Mouse (Mus musculus): ENCODE measurements around the gene Tbc1d1. TPM values are rescaled to one million over a fixed set of nuclear protein-coding genes. Genes with fewer than 3 reads are reported as not detected.
A peak's percentile ranks its signal among the peaks of the same experiment; 100 is the strongest.

The Tbc1d1 gene
- total and polyA plus RNA-seq, 2 experiments, result 2.2 to 8.1 TPM

DNA sequence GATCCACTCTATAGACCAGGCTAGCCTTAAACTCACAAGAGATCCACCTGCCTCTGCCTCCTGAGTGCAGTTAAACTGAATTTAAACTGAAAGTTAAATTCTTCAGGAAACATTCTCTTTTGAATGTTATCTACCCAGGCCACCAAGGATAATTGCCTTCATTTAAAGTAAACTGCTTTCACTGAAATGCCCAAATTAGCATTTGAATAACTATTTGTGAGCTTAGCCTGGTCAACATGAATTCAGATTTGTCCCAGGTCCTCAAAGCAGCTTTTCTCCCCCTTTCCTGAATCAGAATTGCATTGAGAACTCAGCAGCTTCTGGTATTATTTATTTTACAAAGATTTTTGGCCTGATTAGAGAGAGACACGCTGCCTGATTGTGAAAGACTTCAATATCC is 38.9 kb upstream of the Tbc1d1 start:
- Histone ChIP-seq H3K27ac (replicated peaks; ENCODE audit: insufficient read depth, low read depth, low read length) (no peak overlapping the region), H3K9ac (ENCODE audit: low read depth, low read length) (no peak overlapping the region), H3K79me2 (ENCODE audit: control insufficient read depth, insufficient read depth, low read length) (no peaks in the 10 kb centered on the region), H3K4me3 (ENCODE audit: insufficient read depth, low read depth, low read length) (no peak overlapping the region), H3K27me3 (ENCODE audit: control insufficient read depth, insufficient read depth, low read length) (no peaks in the 10 kb centered on the region), H3K36me3 (ENCODE audit: control insufficient read depth, insufficient read depth, low read length) (peaks cover 5% of the 10 kb centered on the region; the same call in 1 of the 2 replicates), H3K4me1 (ENCODE audit: control insufficient read depth, insufficient read depth, low read length) (no peaks in the 10 kb centered on the region)
- 58% methylated on average over 1 of the region's 1 CpGs for WGBS
- no peak for DNase-seq (ENCODE audit: extremely low read depth, low read depth, low spot score)
- no peak for TF ChIP-seq POLR2A (IDR thresholded peaks at IDR 0.05; ENCODE audit: extremely low read depth, insufficient read depth, low read length)
- TF ChIP-seq CTCF (IDR thresholded peaks at IDR 0.05; ENCODE audit: low read depth, low read length), result no peak

DNA sequence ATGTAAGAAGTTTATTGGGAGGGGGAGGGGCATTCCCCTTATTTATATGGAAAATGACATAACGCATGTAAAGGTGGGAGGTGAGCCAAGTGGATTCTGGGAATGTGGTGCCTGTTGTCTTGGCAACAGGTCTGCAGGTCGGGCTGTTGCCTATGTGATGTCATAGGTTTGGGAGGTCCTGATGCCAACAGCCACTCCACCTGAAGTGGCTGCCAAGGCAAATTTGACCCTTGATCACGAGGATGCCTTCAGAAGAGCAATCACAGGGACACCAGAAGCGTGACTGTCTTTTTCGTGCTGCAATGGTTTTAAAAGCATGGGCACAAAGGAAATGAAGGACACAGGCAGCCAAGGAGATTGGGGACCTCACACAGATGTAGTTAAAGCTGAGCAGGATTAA is 30.3 kb upstream of the Tbc1d1 start:
- no peaks in the 10 kb centered on the region for H3K36me3 ChIP-seq (ENCODE audit: control insufficient read depth, insufficient read depth, low read length)
- H3K9ac ChIP-seq (ENCODE audit: low read depth, low read length), result no peak overlapping the region
- TF ChIP-seq CTCF (IDR thresholded peaks at IDR 0.05; ENCODE audit: low read depth, low read length), result no peak
- no peak overlapping the region for H3K27ac ChIP-seq (replicated peaks; ENCODE audit: insufficient read depth, low read depth, low read length)
- H3K4me1 ChIP-seq (ENCODE audit: control insufficient read depth, insufficient read depth, low read length), result peaks cover 2% of the 10 kb centered on the region
- no peaks in the 10 kb centered on the region for H3K27me3 ChIP-seq (ENCODE audit: control insufficient read depth, insufficient read depth, low read length)
- no peaks in the 10 kb centered on the region for H3K79me2 ChIP-seq (ENCODE audit: control insufficient read depth, insufficient read depth, low read length)
- WGBS, result 20% methylated on average over 5 of the region's 5 CpGs
- DNase-seq (ENCODE audit: extremely low read depth, low read depth, low spot score), result peak; percentile 85
- H3K4me3 ChIP-seq (ENCODE audit: insufficient read depth, low read depth, low read length), result no peak overlapping the region

DNA sequence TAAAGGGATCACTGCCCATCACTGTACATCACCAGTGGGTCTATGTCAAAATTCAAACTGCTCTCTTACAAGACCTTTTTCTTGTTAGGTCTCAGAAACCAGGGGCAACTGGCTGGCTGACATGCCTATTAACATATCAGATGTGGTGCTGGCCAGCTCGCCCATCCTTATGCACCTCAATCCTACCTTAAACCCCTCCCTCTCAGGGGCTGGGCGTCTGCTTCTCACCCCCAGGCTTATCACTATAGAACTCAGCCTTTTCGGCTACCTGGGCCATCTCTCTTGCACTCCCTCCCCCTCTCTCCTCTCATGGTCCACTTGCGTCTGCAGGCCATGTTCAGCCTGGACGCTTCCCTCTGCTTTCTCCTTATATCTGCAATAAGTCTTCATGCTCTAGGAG is 24.6 kb upstream of the Tbc1d1 start:
- Histone ChIP-seq H3K27me3 (ENCODE audit: control insufficient read depth, insufficient read depth, low read length) (no peaks in the 10 kb centered on the region), H3K27ac (replicated peaks; ENCODE audit: insufficient read depth, low read depth, low read length) (no peak overlapping the region), H3K36me3 (ENCODE audit: control insufficient read depth, insufficient read depth, low read length) (no peaks in the 10 kb centered on the region), H3K79me2 (ENCODE audit: control insufficient read depth, insufficient read depth, low read length) (no peaks in the 10 kb centered on the region), H3K4me3 (ENCODE audit: insufficient read depth, low read depth, low read length) (no peak overlapping the region), H3K9ac (ENCODE audit: low read depth, low read length) (no peak overlapping the region), H3K4me1 (ENCODE audit: control insufficient read depth, insufficient read depth, low read length) (no peaks in the 10 kb centered on the region)
- no peak for DNase-seq (ENCODE audit: extremely low read depth, low read depth, low spot score)
- 85% methylated on average over 5 of the region's 5 CpGs for WGBS
- TF ChIP-seq POLR2A (IDR thresholded peaks at IDR 0.05; ENCODE audit: extremely low read depth, insufficient read depth, low read length), result no peak
- TF ChIP-seq CTCF (IDR thresholded peaks at IDR 0.05; ENCODE audit: low read depth, low read length), result no peak

DNA sequence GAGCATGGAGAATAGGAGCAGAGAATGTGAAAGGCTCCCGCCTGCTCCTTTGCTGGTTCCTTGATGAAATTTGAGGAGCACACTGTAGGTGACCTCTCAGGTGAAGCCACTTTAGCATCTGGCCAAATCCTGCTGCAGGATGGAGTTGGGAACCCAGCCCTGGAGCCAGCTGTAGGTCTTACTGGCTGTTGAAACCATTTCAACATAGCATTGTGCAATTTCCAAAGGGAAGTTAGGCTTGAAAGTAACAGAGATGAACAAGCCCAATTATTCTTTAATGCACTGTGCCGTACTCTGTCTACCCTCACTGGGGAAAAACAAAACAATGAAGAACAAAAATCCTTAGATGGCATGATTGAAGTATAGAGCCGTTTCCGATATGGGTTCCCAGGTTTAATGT is 22.2 kb upstream of the Tbc1d1 start:
- no peaks in the 10 kb centered on the region for H3K27me3 ChIP-seq (ENCODE audit: control insufficient read depth, insufficient read depth, low read length)
- no peaks in the 10 kb centered on the region for H3K4me1 ChIP-seq (ENCODE audit: control insufficient read depth, insufficient read depth, low read length)
- no peaks in the 10 kb centered on the region for H3K79me2 ChIP-seq (ENCODE audit: control insufficient read depth, insufficient read depth, low read length)
- no peak for TF ChIP-seq CTCF (IDR thresholded peaks at IDR 0.05; ENCODE audit: low read depth, low read length)
- no peak for TF ChIP-seq POLR2A (IDR thresholded peaks at IDR 0.05; ENCODE audit: extremely low read depth, insufficient read depth, low read length)
- no peak overlapping the region for H3K4me3 ChIP-seq (ENCODE audit: insufficient read depth, low read depth, low read length)
- DNase-seq (ENCODE audit: extremely low read depth, low read depth, low spot score), result no peak
- no peak overlapping the region for H3K27ac ChIP-seq (replicated peaks; ENCODE audit: insufficient read depth, low read depth, low read length)
- 77% methylated on average over 4 of the region's 4 CpGs for WGBS
- H3K36me3 ChIP-seq (ENCODE audit: control insufficient read depth, insufficient read depth, low read length), result no peaks in the 10 kb centered on the region
- H3K9ac ChIP-seq (ENCODE audit: low read depth, low read length), result no peak overlapping the region

DNA sequence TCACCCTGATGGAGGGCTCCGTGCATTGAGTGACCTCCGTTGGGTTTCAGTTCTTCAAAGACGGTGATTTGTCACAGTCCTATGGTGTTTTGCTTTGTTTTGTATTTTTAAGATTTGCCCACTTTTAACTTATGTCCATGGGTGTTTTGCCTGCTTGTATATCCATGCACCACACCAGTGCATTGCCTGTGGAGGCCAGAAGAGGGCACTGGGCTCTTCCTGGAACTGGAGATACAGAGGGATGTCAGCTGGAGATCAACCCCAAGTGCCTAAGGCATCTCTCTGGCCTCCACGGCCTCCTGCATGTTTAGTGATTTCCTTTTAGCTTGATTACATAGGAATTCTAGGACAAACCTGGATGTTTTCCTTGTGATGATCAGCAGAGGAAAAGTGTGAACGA is 19.8 kb upstream of the Tbc1d1 start:
- H3K27me3 ChIP-seq (ENCODE audit: control insufficient read depth, insufficient read depth, low read length), result no peaks in the 10 kb centered on the region
- no peaks in the 10 kb centered on the region for H3K36me3 ChIP-seq (ENCODE audit: control insufficient read depth, insufficient read depth, low read length)
- H3K79me2 ChIP-seq (ENCODE audit: control insufficient read depth, insufficient read depth, low read length), result no peaks in the 10 kb centered on the region
- H3K4me3 ChIP-seq (ENCODE audit: insufficient read depth, low read depth, low read length), result no peak overlapping the region
- WGBS, result 73% methylated on average over 5 of the region's 5 CpGs
- H3K27ac ChIP-seq (replicated peaks; ENCODE audit: insufficient read depth, low read depth, low read length), result no peak overlapping the region
- TF ChIP-seq CTCF (IDR thresholded peaks at IDR 0.05; ENCODE audit: low read depth, low read length) (peak; percentile 60), POLR2A (IDR thresholded peaks at IDR 0.05; ENCODE audit: extremely low read depth, insufficient read depth, low read length) (no peak)
- H3K9ac ChIP-seq (ENCODE audit: low read depth, low read length), result no peak overlapping the region
- no peak for DNase-seq (ENCODE audit: extremely low read depth, low read depth, low spot score)
- H3K4me1 ChIP-seq (ENCODE audit: control insufficient read depth, insufficient read depth, low read length), result no peaks in the 10 kb centered on the region

DNA sequence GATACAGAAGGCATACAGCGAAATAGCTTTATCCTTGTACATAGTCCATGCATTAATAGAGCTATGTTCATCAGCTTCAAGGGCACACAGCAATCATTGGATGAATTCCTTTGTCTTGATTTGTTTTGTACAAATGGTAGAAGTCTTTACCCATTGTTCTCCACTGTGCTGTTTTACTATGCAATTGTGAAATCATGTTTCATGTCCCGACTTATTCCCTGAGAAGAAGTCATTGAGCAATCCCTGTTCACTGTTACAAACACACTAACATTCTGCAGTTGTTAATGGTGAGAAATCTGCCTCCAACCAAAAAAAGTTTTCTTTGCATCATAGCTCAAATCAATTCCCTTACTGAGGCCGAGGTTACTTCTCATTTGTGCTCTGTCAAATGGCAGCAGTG is 15.9 kb upstream of the Tbc1d1 start:
- WGBS, result 54% methylated on average over 3 of the region's 3 CpGs
- H3K27ac ChIP-seq (replicated peaks; ENCODE audit: insufficient read depth, low read depth, low read length), result no peak overlapping the region
- no peak for DNase-seq (ENCODE audit: extremely low read depth, low read depth, low spot score)

More for the DNA sequence above, 15.9 kb upstream of the Tbc1d1 start:
- Histone ChIP-seq H3K4me3 (ENCODE audit: insufficient read depth, low read depth, low read length) (no peak overlapping the region), H3K9ac (ENCODE audit: low read depth, low read length) (no peak overlapping the region), H3K79me2 (ENCODE audit: control insufficient read depth, insufficient read depth, low read length) (no peaks in the 10 kb centered on the region), H3K27me3 (ENCODE audit: control insufficient read depth, insufficient read depth, low read length) (no peaks in the 10 kb centered on the region), H3K36me3 (ENCODE audit: control insufficient read depth, insufficient read depth, low read length) (no peaks in the 10 kb centered on the region), H3K4me1 (ENCODE audit: control insufficient read depth, insufficient read depth, low read length) (no peaks in the 10 kb centered on the region)
- TF ChIP-seq CTCF (IDR thresholded peaks at IDR 0.05; ENCODE audit: low read depth, low read length) (no peak), POLR2A (IDR thresholded peaks at IDR 0.05; ENCODE audit: extremely low read depth, insufficient read depth, low read length) (no peak)

All from liver, adult 2 months (tissue).